Mouse (Mus musculus) ovary, adult 2 months (tissue): ENCODE data around the gene Ncs1. TPM values are rescaled to one million over a fixed set of nuclear protein-coding genes. Genes with fewer than 3 reads are reported as not detected.

Experiments used
- polyA plus RNA-seq: library from polyadenylated mRNA; depleted of rRNA; stranded (reverse); fragments of >200 nt; gene quantifications from 2 replicates; pipeline ENCODE4 v1.2.3, GENCODE M21; 2012; rRNA removed

Ncs1 gene
- polyA plus RNA-seq: 10.1 and 10.5 TPM in 2 replicates

GRCm38 (mm10) chr2:31245491-31246141 is at the start of gene Ncs1:
Gene Ncs1, plus strand, starts transcription at chr2:31245823.

GRCm38 (mm10) chr2:31314007-31314465 is 68.4 kb downstream of the Ncs1 start, which contains the start of gene Hmcn2:
Gene Hmcn2, plus strand, starts transcription at chr2:31314415.

Other genes starting within 250 kb of the Ncs1 start
- gene Fnbp1, start 103.8 kb upstream of the Ncs1 start, polyA plus RNA-seq: 50.3 and 53.4 TPM in 2 replicates
- gene Gpr107, start 93.5 kb upstream of the Ncs1 start, polyA plus RNA-seq: 26.5 and 27.3 TPM in 2 replicates
- gene Hmcn2, start 68.6 kb downstream of the Ncs1 start, polyA plus RNA-seq: 61.5 and 84.9 TPM in 2 replicates
- 25.1 and 38.0 TPM in 2 replicates for gene Ass1, start 224.4 kb downstream of the Ncs1 start, polyA plus RNA-seq